Mouse (Mus musculus): ENCODE results near the gene Psma4. TPM values are rescaled to one million over a fixed set of nuclear protein-coding genes. Genes with fewer than 3 reads are reported as not detected.
A peak's percentile ranks its signal among the peaks of the same experiment; 100 is the strongest.
"Not testable (repeated sequence)": the region's sequence is repeated elsewhere in the genome, so short reads cannot be mapped to it uniquely, and the experiment has no call there.

The Psma4 gene
- total and polyA plus RNA-seq, 3 experiments, result 264 to 662 (median 407) TPM

GRCm38 (mm10) chr9:54949465-54949864 is 1.1 kb upstream of the Psma4 start:
- no peaks in the 10 kb centered on the region for H3K9me3 ChIP-seq (replicated peaks; ENCODE audit: low read length)
- H3K4me1 ChIP-seq (ENCODE audit: control insufficient read depth in 1 of 2, insufficient read depth in 2 of 2), result peaks cover 3 to 33% of the 10 kb centered on the region in 2 experiments; a peak in 3 of 4 replicates
- peaks cover 15% of the 10 kb centered on the region for H3K79me2 ChIP-seq (replicated peaks; ENCODE audit: control insufficient read depth, extremely low read depth, insufficient read depth, poor library complexity, severe bottlenecking)
- TF ChIP-seq MAX (IDR thresholded peaks at IDR 0.05; ENCODE audit: low read length) (no peak), SIN3A (IDR thresholded peaks at IDR 0.05; ENCODE audit: low read length) (no peak), NRF1 (IDR thresholded peaks at IDR 0.05; ENCODE audit: low read depth, low read length) (no peak), TCF12 (IDR thresholded peaks at IDR 0.05; ENCODE audit: low read depth, low read length) (no peak), GABPA (IDR thresholded peaks at IDR 0.05; ENCODE audit: insufficient replicate concordance, low read depth, low read length) (no peak), CTCF (conservative IDR thresholded peaks at IDR 0.05 in 1 of 2, IDR thresholded peaks at IDR 0.05 in 1 of 2; ENCODE audit: low read depth in 2 of 2, low read length in 2 of 2) (no peak), ZC3H11A (IDR thresholded peaks at IDR 0.05; ENCODE audit: low read depth, low read length) (no peak), KAT2A (IDR thresholded peaks at IDR 0.05; ENCODE audit: insufficient replicate concordance, low read length) (no peak), BHLHE40 (IDR thresholded peaks at IDR 0.05; ENCODE audit: low read depth, low read length) (no peak), USF2 (conservative IDR thresholded peaks at IDR 0.05; ENCODE audit: low read depth, low read length) (no peak), CHD1 (IDR thresholded peaks at IDR 0.05; ENCODE audit: low read depth, low read length) (no peak), PAX5 (IDR thresholded peaks at IDR 0.05; ENCODE audit: low read length) (no peak), MAFK (IDR thresholded peaks at IDR 0.05; ENCODE audit: insufficient replicate concordance, low read length) (no peak), ZKSCAN1 (IDR thresholded peaks at IDR 0.05; ENCODE audit: borderline replicate concordance, low read depth, low read length) (no peak), HCFC1 (IDR thresholded peaks at IDR 0.05; ENCODE audit: low read depth, low read length) (no peak)
- DNase-seq (ENCODE audit: extremely low read depth), result no peak
- in situ Hi-C loops (cut with MboI; ENCODE audit: low pct_ligation_motif_present, low pct_unique_long_range_greater_than_20kb, low sequenced_read_pairs), result no loop called here
- dilution Hi-C loops (cut with MboI; ENCODE audit: extremely low pct_ligation_motif_present, extremely low pct_unique_long_range_greater_than_20kb, low sequenced_read_pairs), result no loop called here
- H3K4me2 ChIP-seq (ENCODE audit: insufficient read depth, low read depth, poor library complexity, severe bottlenecking), result no peak overlapping the region
- H3K27ac ChIP-seq (ENCODE audit: insufficient read depth, low read depth), result no peak overlapping the region
- H3K4me3 ChIP-seq (replicated peaks in 1 of 3; ENCODE audit: low read depth in 2 of 3, low read length in 2 of 3, poor library complexity in 1 of 3), result no peak overlapping the region
- no peak overlapping the region for H3K9ac ChIP-seq (ENCODE audit: insufficient read depth, low read depth)
- H3K36me3 ChIP-seq (replicated peaks in 1 of 2; ENCODE audit: control insufficient read depth in 1 of 2, insufficient read depth in 1 of 2, low read length in 1 of 2), result peaks cover 16 to 25% of the 10 kb centered on the region in 2 experiments
- H3K27me3 ChIP-seq (replicated peaks), result no peaks in the 10 kb centered on the region

- H3K9me3 ChIP-seq (replicated peaks; ENCODE audit: low read length); dilution Hi-C loops (cut with MboI; ENCODE audit: extremely low pct_ligation_motif_present, extremely low pct_unique_long_range_greater_than_20kb, low sequenced_read_pairs); H3K27ac ChIP-seq (ENCODE audit: insufficient read depth, low read depth); H3K27me3 ChIP-seq (replicated peaks); DNase-seq (ENCODE audit: extremely low read depth); in situ Hi-C loops (cut with MboI; ENCODE audit: low pct_ligation_motif_present, low pct_unique_long_range_greater_than_20kb, low sequenced_read_pairs); H3K9ac ChIP-seq (ENCODE audit: insufficient read depth, low read depth): not testable (repeated sequence)
- Histone ChIP-seq H3K4me2 (ENCODE audit: insufficient read depth, low read depth, poor library complexity, severe bottlenecking) (peak overlapping the region; percentile 66; the same call in 1 of the 2 replicates), H3K4me3 (replicated peaks in 1 of 3; ENCODE audit: low read depth in 2 of 3, low read length in 2 of 3, poor library complexity in 1 of 3) (peak overlapping the region; percentile 37 to 82 (median 57)), H3K79me2 (replicated peaks; ENCODE audit: control insufficient read depth, extremely low read depth, insufficient read depth, poor library complexity, severe bottlenecking) (peaks cover 15% of the 10 kb centered on the region), H3K4me1 (ENCODE audit: control insufficient read depth in 1 of 2, insufficient read depth in 2 of 2) (peaks cover 3 to 33% of the 10 kb centered on the region in 2 experiments; a peak in 3 of 4 replicates), H3K36me3 (replicated peaks in 1 of 2; ENCODE audit: control insufficient read depth in 1 of 2, insufficient read depth in 1 of 2, low read length in 1 of 2) (peaks cover 18 to 29% of the 10 kb centered on the region in 2 experiments)
- TF ChIP-seq ZNF384 (IDR thresholded peaks at IDR 0.05; ENCODE audit: low read depth, low read length), result peak; percentile 82
- 0 out of 2 replicates have a peak, but pooled peaks have one; percentile 26 for TF ChIP-seq RCOR1 (conservative IDR thresholded peaks at IDR 0.05; ENCODE audit: low read depth, low read length)
- TF ChIP-seq EP300 (IDR thresholded peaks at IDR 0.05; ENCODE audit: low read length), result 0 out of 2 replicates have a peak, but pooled peaks have one; percentile 30
- 0 out of 2 replicates have a peak, but pooled peaks have one; percentile 5 for TF ChIP-seq ETS1 (conservative IDR thresholded peaks at IDR 0.05; ENCODE audit: low read depth, low read length)
Measured at GRCm38 (mm10) chr9:54950162-54950561, 428 bp upstream of the Psma4 start.

Measured in CH12.LX (cell line).